Mouse (Mus musculus) thymus, adult 2 months (tissue): ENCODE data around the gene Mrps6.

Experiments
- CTCF ChIP-seq: fragments of 200-500 bp; IDR thresholded peaks from 2 replicates; pipeline ENCODE4 v1.5.1; 2012; ENCODE audit warnings: mild to moderate bottlenecking, control low read depth, low read length, moderate library complexity, borderline replicate concordance; ENCODE audit not compliant: control insufficient read depth, poor library complexity, insufficient read depth; ENCODE audit errors: extremely low read depth
- POLR2A ChIP-seq: fragments of 200-500 bp; IDR thresholded peaks from 2 replicates; pipeline ENCODE4 v1.6.1; 2012; ENCODE audit warnings: mild to moderate bottlenecking, low read length, control low read depth, moderate library complexity; ENCODE audit not compliant: control insufficient read depth, poor library complexity, insufficient read depth; ENCODE audit errors: extremely low read depth

GRCm38 (mm10) chr16:92103572-92104331 lies 45.7 kb downstream of the Mrps6 start:
- TF ChIP-seq CTCF (no peak), POLR2A (no peak)
